Mouse (Mus musculus): ENCODE measurements at regions not wholly inside any gene's neighbourhood (a gene's known extent, or its start where the extent isn't known, plus 50 kb on each side); places are given as distances from the start of the nearest gene placed in this dataset.
"Not testable (repeated sequence)": the region's sequence is repeated elsewhere in the genome, so short reads cannot be mapped to it uniquely, and the experiment has no call there.

DNA sequence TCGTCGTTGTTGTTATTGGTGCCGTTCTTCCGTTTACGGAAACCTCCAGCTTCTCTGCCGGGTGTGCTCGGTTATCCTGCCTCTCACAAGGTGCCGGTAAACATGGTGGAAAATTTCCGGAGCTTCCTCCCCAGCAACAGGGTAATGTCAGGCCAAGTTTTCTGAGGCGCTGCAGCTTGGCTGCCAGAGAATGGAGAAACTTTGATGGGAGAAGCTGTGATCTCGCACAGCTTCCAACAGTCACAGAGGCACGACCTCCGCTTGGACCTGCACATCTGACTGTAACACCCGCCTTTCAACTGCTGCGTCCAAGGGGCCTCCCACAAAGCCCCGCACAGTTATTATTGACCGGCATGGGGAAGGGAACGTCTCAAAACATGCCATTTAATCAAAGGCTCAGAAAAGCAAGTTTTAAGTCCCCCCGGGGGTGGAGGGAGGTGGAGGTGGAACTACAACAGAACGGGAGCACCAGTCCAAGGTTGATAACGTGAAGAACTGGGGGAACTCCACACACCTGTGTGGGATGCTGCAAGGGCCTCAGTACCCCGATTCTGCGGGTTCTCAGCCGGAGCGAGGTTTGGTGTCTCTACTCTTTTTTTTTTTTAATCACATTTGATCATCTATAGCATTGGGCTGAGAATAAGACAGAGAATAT, 299.1 kb downstream of the Vrk1 start:
- DNase-seq (ENCODE audit: low read depth), result no peak

DNA sequence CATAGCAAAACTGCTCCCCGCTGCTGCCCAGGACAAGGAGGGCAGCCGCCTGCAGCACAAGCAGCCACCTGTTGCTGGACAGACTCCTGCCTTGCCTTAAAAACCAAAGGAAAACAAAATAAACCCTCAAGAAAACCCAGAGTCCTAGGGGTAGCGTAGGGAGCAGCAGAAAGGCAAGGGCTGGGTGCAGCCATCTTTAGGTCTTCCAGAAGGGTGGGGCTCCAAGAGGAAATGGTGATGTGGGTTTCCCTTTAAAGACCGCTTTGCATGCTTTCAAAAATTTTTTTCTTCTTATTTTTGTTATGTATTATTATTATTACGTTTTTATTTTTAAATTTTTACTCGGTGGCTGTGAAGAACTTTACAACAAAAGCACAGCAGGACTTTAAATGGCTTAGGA, 300.1 kb downstream of the Vrk1 start:
- no peak for DNase-seq (ENCODE audit: low read depth)

DNA sequence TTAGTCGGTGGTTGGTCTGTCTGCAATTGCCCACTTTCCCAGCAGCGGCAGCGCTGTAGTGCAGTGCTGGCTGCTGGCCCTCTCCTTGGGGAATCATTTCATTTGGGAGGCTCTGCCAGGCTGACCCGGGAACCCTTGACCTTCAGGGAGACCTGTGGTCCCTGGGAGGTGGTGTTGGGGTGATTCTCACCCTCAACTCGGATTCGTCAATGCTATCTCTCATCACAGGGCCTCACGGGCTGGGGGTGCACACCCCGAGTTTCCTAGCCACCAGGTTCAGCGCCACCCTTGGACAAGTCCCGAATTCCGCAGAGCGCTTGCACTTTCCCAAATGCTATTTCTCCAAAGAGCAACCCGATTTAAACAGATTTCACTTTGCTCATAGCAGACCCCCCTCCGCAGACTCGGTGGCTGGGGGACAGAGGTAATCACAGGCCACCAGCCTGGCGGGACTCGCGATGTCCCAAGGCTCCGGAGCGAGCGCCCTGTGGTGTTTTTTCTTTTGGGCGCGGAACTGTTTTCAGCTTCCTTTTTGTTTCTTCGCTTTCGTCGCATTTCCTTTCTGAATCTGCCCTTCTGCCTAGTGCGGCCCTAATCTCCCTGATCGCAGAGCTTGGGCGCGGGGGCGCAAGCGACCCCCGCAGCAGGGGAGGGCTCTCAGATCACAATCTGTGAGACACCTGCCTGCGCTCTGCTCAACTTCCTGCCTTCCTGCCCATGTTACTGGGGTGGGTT, 300.7 kb downstream of the Vrk1 start:
- no peak for DNase-seq (ENCODE audit: low read depth)

DNA sequence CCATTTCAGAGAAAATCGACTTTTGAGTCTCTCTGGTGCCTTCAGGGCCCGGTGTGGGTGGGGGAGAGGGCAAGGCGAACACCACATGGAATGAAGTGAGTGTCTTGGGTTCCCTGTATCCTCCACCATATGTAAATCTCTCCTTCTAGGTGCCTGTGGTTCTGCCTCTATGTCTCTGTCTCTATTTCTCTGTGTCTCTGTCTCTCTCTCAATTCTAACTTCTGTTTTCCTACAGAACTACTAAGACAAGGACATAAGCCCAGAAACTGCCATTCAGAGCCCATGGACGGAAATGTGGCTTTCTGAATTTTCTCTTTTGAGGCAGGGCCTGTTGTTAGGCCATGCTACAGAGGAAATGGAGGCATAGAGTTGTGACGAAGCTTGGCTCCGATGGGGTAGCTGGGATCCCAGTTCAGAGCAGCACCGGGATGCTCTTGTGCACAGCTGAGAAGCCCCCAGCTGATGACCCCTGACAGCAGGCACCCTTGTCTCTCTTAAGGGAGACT, 301.3 kb downstream of the Vrk1 start:
- DNase-seq (ENCODE audit: low read depth), result no peak

DNA sequence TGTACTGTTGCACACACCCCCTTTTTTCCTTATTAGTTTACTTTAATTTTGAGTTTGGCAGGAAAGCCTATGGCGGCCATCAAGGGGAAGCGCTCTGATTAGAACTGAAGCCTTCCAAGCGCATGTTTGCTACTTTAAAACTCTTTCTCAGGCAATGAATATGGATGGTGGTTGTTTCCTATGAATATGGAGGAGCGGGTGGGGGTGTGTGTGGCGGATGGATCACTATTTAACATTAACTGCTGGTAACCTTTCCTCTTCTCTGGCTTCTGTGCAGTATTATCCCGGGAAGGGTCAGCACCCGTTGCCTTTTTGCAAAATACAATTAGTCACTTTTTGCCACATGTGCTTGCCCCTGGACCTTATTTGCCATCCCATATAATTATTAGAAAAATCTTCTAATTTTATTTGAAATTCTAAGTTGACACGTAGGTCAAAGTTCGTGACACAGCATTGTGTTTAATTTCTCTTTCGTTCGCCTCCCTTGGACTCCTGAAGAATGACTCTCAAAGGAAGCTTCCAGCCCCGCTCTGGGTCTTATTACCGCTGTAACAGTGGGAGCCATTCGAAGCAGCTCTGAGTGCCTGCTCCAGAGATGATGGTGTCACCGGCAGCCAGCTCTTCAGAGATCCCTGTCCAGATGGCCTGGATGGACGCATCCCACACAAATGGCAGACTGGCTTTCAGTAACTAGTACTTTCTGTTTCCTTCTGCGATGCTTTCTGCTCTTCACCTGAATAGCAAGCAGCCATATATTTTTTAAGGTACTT, 302.0 kb downstream of the Vrk1 start:
- no peak for DNase-seq (ENCODE audit: low read depth)

DNA sequence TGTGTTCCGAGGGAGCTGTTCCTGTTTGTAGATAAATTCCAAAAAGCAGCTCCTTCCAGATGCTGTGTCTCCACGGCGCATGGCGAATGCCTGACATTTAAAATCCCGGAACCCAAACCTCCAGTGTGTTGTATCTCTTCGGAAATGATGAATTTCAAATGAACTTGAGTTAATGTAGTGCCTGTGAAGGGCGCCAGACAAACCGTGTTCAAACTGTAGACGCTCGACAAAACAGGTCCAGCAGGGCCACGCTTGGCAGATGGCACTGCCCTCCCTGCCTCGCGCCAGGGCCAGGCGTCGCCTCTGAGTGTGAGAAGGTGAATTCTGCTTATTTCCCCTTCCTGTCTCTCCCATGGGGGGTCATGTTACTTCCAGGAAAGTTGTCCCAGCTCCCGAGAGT, 307.7 kb downstream of the Vrk1 start:
- no peak for DNase-seq (ENCODE audit: low read depth)

DNA sequence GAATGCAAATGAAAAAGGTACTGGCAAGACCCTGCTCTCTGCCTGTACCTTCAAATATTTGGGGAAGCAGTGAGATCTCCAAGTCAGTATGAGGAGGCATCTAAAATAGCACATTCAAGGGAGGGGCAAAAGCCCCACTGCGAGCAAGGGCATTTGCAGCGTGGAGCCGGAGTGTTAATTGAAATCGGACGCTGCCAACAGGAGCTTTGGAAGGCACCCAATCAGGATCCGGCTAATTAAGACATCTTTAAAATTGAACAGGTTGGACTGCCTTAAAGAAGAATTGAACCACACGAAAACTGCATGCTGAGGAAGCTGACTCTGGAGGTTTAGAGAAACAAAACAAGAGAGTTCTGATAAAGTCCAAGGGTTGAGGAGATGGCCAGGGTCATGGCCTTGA, 311.5 kb downstream of the Vrk1 start:
- no peak for DNase-seq (ENCODE audit: low read depth)

DNA sequence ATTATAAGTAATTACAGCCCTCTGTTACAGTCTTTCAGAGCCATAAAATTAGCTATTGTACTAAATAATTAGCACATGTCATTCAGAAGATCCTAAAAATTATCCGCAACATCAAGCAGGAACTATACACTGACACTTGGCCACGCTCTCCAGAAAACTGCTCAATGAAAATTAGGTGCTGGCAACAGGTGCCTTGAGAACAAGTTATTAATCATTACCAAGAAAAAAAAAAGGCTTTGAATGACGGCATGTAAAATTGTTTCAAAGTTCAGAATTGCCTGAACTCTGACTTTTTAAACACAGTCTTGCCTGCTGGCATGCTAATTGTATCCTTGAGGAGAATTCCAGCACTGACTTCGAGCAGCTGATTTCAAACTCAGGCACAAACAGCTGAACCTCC, 316.6 kb downstream of the Vrk1 start:
- no peak for DNase-seq (ENCODE audit: low read depth)

DNA sequence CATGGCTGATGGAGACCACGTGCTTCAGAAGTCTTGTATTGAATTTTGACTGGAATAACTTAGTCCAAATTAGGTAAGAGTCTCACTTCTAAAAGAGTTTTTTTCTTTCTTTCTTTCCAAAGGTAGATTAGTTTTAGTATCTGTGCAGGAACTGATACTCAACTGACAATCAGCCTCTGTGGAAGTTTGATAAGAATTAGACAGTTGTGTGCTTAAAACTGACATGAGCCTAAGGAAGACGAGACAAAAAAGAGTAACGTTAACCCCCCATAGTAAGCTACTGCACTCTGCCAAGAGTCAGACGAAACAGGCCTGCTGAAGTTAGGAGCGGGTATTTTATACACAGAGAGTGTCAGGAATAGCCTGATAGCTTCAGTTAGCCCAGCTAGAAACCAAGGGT, 317.3 kb downstream of the Vrk1 start:
- no peak for DNase-seq (ENCODE audit: low read depth)

DNA sequence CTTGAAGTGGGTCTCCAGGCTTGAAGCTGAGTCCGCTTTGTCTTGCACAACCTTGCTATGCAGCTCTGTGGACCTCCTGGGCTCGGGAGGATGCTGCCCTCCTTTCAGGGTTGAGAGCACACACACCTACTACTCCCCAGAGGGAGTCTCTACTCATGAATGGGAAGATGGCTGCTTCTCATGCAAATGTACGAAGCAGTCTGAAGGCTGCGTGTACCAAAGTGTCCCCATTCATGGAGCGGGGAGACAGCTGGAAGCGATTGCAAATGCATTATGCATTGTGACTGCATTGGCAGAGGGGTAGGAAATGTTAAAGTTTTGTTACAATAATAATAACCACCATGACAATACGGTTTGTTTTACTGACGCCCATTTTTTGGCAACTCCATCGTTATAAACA, 347.8 kb downstream of the Vrk1 start:
- DNase-seq (ENCODE audit: low read depth), result no peak

DNA sequence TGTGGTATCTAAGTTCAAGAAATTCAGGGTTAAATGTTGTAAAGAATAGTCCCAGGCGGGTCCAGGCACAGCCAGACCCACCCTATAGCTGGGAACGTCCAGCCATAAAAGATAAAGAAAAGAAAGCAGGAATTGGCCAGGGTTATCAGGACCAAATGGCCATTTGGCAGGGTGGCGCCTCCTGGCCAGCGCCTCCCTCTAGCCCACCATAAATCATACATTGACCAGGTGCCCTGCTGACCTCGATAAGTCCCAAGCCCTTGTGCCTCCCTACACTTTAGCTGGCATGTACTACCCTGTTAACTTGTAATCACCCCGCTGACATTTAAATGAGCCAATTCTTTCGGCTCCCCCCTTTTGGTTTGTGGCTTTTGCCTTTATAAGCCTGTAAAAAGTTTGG, 351.6 kb downstream of the Vrk1 start:
- DNase-seq (ENCODE audit: low read depth), result not testable (repeated sequence)

DNA sequence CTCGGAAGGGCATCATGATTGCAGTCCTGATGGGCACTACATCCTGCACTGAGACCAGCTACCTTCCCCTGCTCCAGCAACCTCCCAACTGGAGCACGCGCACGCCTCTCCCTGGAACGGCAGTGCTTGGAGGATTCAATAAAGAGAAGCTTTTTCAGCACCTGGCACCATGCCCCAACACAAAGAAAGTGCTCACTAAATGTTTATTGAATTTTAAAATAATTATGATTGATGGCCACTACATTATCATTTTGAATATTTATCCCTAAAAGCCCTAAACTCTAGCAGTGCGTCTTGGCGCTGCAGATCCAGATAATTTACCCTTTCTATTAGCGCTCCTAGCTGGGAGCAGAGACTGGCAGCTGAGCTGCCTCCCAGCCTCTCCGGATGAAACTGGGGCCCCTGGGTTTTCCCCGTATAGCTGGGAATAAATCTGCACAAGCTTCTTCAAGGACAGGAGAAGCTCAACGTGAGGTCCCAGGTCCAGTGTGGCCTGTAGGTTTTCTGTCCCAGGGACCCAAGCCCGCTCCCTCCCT, 364.9 kb downstream of the Vrk1 start:
- DNase-seq (ENCODE audit: low read depth), result no peak

DNA sequence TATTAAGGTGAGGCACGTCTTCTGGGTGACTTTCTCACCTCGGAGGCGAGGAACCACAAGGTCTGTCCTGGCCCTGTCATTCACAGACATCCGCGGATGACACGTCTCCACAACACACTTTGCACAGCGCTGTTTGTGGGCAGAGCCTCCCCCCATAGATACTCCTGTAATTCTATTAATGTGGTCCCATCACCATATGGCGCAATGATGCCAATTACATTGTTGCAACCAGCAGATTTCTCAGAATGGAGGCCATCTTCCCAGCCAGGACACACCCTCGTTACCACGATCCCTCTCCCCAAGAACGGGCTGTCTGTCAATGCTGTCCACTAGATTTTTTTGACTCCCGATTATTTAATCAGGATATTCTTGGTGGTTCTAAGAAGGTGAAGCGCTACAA, 365.9 kb downstream of the Vrk1 start:
- DNase-seq (ENCODE audit: low read depth), result no peak

DNA sequence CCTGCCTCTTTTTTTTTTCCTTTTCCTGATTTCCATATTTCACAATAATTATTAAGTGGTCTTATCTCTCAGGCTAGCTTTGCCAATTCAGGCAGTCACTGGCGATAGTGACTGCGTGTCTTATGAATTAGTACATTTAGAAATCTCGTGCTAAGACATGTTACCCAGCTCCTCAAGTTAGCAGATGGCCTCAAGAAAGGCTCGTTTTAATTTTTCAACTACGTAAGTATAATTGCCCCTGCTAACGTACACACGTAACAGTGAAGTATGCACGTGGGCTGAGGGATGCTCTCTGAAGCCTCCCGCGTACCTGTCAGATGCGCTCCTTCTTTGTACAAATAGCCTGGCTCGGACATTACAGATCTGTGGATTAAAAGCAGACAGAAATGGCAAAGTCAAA, 366.8 kb downstream of the Vrk1 start:
- DNase-seq (ENCODE audit: low read depth), result no peak

DNA sequence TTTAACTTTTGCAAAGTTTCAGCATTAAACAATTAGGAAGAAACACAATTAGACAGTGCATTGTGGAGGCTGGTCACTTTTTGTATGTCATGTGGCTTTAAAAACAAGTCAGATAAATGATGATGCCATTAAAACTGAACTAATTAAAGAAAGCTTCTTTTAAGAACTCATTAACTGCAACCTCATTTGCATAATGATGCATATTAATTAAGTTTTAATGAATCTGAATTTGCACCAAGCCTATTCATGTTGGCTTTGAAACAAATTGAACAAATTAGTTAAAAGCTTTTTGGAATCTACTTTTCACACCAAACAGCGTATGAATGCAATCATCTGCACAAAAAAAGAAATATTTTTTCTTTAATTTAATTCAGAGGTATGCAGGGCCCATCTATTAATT, 367.3 kb downstream of the Vrk1 start:
- DNase-seq (ENCODE audit: low read depth), result no peak

DNA sequence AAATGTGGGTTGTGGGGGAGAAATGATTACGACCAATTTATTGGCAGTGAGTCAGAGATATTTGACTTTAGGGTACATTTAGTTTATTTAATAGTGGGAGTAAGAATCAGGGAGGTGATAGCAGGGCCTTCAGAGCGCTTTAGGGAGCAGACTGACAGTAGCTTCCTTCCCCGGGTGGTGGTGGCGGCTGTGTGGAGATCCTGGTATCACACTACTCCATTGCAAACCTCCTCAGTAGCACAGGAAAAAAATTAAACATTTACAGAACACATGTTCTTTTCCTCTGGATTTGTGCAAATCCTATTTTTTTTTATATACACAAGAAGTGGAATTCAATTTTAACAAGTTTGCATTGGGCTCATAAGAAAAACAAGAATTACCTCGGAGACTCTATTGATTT, 367.7 kb downstream of the Vrk1 start:
- DNase-seq (ENCODE audit: low read depth), result no peak

DNA sequence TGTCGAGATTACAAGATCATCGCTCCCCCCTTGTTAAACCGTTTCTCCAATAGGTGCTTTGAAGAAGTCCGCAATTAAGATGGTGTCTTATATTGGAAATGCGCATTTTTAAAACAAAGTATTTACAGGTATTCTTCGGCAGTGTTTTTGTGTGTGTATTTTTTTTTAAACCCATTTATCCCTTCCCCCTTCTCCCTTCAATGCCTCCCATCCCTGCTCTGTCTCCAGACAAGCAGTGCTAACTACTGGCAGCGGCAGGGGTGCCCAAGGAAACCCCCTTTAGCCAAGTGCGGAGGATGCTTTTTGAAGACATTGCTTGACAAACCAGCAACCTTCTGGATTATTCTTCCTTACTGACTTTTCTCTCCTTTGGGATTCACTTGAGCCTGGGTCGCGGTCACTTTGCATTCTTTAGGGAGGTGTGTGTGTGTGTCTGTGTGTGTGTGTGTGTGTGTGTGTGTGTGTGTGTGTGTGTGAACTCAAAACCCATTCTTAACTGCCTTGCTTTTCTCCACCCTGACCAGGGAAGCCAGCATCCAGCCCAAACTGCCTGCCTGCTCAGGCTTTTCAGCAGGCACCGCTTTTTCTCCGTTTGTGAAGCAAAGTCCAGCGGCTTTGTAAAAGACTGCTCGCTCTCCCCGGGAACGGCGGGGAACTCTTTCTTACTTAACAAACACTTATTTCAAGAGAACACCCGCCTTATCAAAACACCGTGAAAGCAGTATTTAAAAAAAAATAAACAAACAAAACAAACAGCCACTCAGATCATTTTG, 368.5 kb downstream of the Vrk1 start:
- no peak for DNase-seq (ENCODE audit: low read depth)

DNA sequence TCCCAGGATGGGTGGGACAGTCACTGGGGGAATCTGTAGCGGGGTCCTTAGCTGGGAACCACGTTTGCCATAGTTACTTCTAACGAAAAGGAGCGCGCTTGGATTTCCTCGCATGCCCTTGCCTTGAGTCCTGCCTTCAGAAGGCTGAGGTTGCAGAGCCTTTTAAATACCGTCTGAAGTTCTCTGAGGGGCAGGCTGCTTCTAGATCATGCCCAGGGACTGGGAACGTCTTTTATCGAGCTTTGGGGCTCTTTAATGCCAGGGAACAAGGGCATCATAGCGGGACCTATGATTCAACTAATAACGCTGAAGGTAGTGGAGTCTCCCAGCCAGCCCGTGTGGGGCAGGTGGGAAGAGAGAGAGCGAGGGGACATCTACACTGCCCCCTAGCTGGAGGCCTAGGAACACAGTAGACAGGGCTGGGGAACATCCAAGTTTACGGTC, 369.1 kb downstream of the Vrk1 start:
- no peak for DNase-seq (ENCODE audit: low read depth)

DNA sequence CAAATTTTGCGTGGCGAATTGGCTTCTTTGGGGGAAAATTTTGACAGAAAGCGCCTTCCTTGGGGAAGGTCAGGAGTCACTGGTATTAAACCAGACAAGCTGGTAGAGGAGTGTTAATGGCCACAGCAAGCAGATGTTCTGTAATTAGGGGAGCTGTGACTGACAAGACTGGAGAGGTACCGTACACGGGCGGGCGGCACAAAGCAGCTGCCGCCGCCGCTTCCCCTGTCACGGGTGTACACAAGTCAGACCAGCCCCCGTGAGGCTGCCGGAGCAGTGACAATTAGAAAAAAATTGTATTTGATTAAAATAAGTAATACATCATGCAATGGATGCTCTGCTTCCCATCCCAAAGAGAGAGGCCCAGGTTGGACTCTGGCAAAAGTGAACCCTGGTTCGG, 369.8 kb downstream of the Vrk1 start:
- no peak for DNase-seq (ENCODE audit: low read depth)

DNA sequence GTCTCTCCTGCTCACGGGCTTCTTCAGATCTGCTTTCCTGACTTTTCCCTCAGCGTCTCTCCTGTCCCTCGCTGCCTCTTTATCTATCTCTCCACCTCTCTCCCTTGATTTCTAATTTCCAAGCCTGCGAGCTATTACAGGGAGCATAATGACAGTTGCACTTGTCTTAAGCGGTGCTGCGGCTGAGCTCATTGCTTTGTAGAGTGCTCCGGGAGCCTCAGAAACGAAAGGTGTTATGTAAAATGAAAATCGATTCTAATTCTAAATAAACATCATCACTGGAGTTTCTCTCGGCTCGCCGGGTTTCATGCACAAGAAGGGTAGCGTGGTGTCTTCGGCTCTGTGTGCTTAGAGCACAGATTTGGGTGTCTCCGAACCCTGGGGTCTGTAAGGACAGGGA, 371.8 kb downstream of the Vrk1 start:
- DNase-seq (ENCODE audit: low read depth), result no peak

DNA sequence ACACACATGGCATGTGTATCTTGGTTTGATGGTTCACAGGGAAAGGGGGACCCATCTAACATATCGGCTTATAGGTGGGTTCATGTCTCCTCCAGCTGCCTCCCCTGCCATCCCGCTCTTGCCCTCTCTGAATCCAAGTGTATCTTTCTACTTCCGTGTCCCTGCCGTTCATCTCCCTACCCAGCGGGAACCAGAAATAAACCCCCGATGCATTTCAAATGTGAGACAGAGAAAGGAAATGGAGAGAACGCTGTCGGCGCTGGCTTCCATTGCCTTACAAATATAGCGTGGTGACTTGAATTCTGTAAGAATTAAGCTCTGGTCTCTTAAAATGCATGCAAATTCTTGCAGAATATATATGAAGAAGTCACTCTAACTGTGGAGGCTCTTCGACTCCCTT, 379.2 kb downstream of the Vrk1 start:
- DNase-seq (ENCODE audit: low read depth), result no peak

DNA sequence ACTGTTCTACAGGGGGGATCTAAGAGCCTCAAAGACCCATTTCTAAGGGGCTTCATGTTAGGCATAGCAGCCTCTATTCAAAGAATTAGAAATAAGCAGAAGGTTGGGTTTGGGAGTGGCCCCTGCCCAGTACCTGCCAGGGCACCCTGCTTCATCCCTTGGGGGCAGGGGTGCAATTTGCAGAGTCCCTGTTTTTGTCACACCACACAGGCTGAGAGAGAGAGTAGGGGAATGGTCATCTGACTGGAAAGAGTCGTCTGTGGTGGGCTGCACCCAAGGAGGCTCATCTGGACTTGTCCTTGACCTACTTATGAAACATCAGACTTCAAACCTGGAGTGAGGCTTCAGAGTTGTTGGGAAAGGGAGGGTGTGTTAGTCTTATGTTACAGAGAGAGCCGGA, 382.3 kb downstream of the Vrk1 start:
- no peak for DNase-seq (ENCODE audit: low read depth)
